Mouse (Mus musculus): ENCODE data around the gene Gm4303.
"Not testable (repeated sequence)": the region's sequence is repeated elsewhere in the genome, so short reads cannot be mapped to it uniquely, and the experiment has no call there.

Gene Gm4303

GRCm38 (mm10) chr10:100345672-100346071, at the start of gene Gm4303:
TSS of gene Gm4303 (plus strand) at chr10:100345972.
- DNase-seq (ENCODE audit: low read depth, low spot score) = not testable (repeated sequence)

GRCm38 (mm10) chr10:100296105-100296504, 49.7 kb upstream of the Gm4303 start:
- no peak for DNase-seq (ENCODE audit: low read depth, low spot score)

- not testable (repeated sequence) for DNase-seq (ENCODE audit: low read depth, low spot score)
Observed at GRCm38 (mm10) chr10:100300106-100300505, 45.7 kb upstream of the Gm4303 start.

GRCm38 (mm10) chr10:100335376-100335775, 10.4 kb upstream of the Gm4303 start, which contains the start of gene Gm4301:
TSS of gene Gm4301 (plus strand) at chr10:100335676.
- not testable (repeated sequence) for DNase-seq (ENCODE audit: low read depth, low spot score)

- DNase-seq (ENCODE audit: low read depth, low spot score) = not testable (repeated sequence)
Observed at GRCm38 (mm10) chr10:100340536-100340935, 5.2 kb upstream of the Gm4303 start, which contains the start of gene Gm4302. TSS of gene Gm4302 (plus strand) at chr10:100340836.

GRCm38 (mm10) chr10:100350793-100351192, 5.0 kb downstream of the Gm4303 start, which contains the start of gene Gm4305:
TSS of gene Gm4305 (plus strand) at chr10:100351093.
- DNase-seq (ENCODE audit: low read depth, low spot score) = not testable (repeated sequence)

- not testable (repeated sequence) for DNase-seq (ENCODE audit: low read depth, low spot score)
Observed at GRCm38 (mm10) chr10:100356841-100357240, 11.1 kb downstream of the Gm4303 start.

- not testable (repeated sequence) for DNase-seq (ENCODE audit: low read depth, low spot score)
Observed at GRCm38 (mm10) chr10:100361038-100361437, 15.3 kb downstream of the Gm4303 start, which contains the start of gene Gm4307. TSS of gene Gm4307 (plus strand) at chr10:100361338.

GRCm38 (mm10) chr10:100382460-100382859, 36.7 kb downstream of the Gm4303 start, which contains the start of gene Gm4312:
TSS of gene Gm4312 (minus strand) at chr10:100382560.
- DNase-seq (ENCODE audit: low read depth, low spot score) = not testable (repeated sequence)

Measured in embryo, embryonic 11.5 days (tissue).